In the genomic region with DNA sequence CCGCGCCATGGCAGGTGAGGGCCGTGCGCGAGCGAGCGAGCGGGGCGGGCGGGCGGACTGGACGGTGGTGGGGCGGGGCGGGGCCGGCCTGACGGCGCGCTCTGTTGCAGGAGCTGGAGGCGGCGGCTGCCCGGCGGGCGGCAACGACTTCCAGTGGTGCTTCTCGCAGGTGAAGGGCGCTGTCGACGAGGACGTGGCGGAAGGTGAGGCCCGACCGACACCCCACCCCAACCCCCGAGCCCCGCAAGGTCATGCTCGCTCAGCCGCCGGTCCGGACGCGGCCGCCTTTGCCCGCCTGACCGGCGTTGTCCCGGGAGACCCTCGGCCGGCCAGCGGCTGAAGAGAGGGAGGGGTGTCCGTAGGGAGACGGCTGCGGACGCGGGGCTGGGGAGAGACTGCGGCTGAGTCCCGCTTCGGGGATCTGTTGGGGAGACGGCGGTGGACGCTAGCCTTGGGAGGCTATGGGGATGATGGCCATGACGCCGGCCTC, we compare ENCODE assay signal across 7 mouse cellular contexts. TPM values are rescaled to one million over a fixed set of nuclear protein-coding genes. Genes with fewer than 3 reads are reported as not detected.
DNase-seq lines count a peak whose midpoint lies in the region; ATAC-seq and TF ChIP-seq lines count a peak whose summit lies in the region.

No protein-coding gene starts in this region.

- peak overlapping the region; percentile 85 for H3K27ac ChIP-seq in left cerebral cortex, adult 2 months
- H3K27ac ChIP-seq in limb, embryonic 11.5 days (replicated peaks; ENCODE audit: low read depth, low read length), result peak overlapping the region; percentile 84
- peak overlapping the region; percentile 95 for H3K27ac ChIP-seq in midbrain, embryonic 15.5 days

- intact Hi-C loops in left cerebral cortex, adult 2 months (cut with DNase I), result loop anchor here (10.0 kb wide), 1 partner anchor 538 kb away; the partner anchor contains the start of gene Inpp5a
- intact Hi-C loops in left cerebral cortex, postnatal 36 days (cut with DNase I), result no loop called here

- H3K36me3 ChIP-seq in erythroblast, embryonic 14.5 days (ENCODE audit: control insufficient read depth), result peaks cover 33% of the 10 kb centered on the region
- H3K36me3 ChIP-seq in limb, embryonic 11.5 days (ENCODE audit: control insufficient read depth, insufficient read depth, low read length), result peaks cover 2% of the 10 kb centered on the region; the same call in 1 of the 2 replicates
- H3K36me3 ChIP-seq in midbrain, embryonic 15.5 days (replicated peaks), result 0 out of 2 replicates have a peak, but pooled peaks cover 2% of the 10 kb centered on the region

- H3K9me3 ChIP-seq in erythroblast, embryonic 14.5 days (ENCODE audit: control insufficient read depth, low read length), result no peaks in the 10 kb centered on the region
- H3K9me3 ChIP-seq in limb, embryonic 11.5 days (ENCODE audit: control insufficient read depth, low read length), result no peaks in the 10 kb centered on the region
- H3K9me3 ChIP-seq in midbrain, embryonic 15.5 days, result no peaks in the 10 kb centered on the region

- H3K9ac ChIP-seq in limb, embryonic 11.5 days (ENCODE audit: low read length), result peak overlapping the region; percentile 95
- peak overlapping the region; percentile 97 for H3K9ac ChIP-seq in midbrain, embryonic 15.5 days

- H3K4me3 ChIP-seq in left cerebral cortex, adult 2 months, result peak overlapping the region; percentile 91
- peak overlapping the region; percentile 89 for H3K4me3 ChIP-seq in erythroblast, embryonic 14.5 days (replicated peaks)
- peak overlapping the region; percentile 100 for H3K4me3 ChIP-seq in limb, embryonic 11.5 days (ENCODE audit: low read depth, low read length)
- H3K4me3 ChIP-seq in midbrain, embryonic 15.5 days, result peak overlapping the region; percentile 95

- peak; percentile 81 for ATAC-seq in limb, embryonic 11.5 days (ENCODE audit: insufficient number of reproducible peaks, low FRiP score, low TSS enrichment, low read depth)
- peak; percentile 86 for ATAC-seq in midbrain, embryonic 15.5 days (replicated peaks)

- peak overlapping the region; percentile 64 for H3K4me2 ChIP-seq in limb, embryonic 11.5 days (ENCODE audit: low read depth, severe bottlenecking)
- peak overlapping the region; percentile 94 for H3K4me2 ChIP-seq in midbrain, embryonic 15.5 days

- H3K27me3 ChIP-seq in erythroblast, embryonic 14.5 days (ENCODE audit: control insufficient read depth), result no peaks in the 10 kb centered on the region
- no peaks in the 10 kb centered on the region for H3K27me3 ChIP-seq in limb, embryonic 11.5 days (ENCODE audit: control insufficient read depth, insufficient read depth, low read length)
- H3K27me3 ChIP-seq in midbrain, embryonic 15.5 days (replicated peaks), result no peaks in the 10 kb centered on the region

- DNase-seq in left cerebral cortex, adult 2 months (ENCODE audit: extremely low spot score in 1 of 2, low spot score in 2 of 2), result no peak
- DNase-seq in left cerebral cortex, postnatal 36 days (ENCODE audit: low spot score in 2 of 2), result no peak
- peak; percentile 65 for DNase-seq in MN1 (ENCODE audit: low spot score)
- DNase-seq in limb, embryonic 11.5 days (ENCODE audit: low spot score), result peak; percentile 50
- no peak for DNase-seq in frontal cortex, postnatal 36 days (ENCODE audit: low spot score in 2 of 2)

- H3K4me1 ChIP-seq in erythroblast, embryonic 14.5 days (ENCODE audit: control insufficient read depth), result peaks cover 43% of the 10 kb centered on the region
- peaks cover 8% of the 10 kb centered on the region; the same call in 1 of the 2 replicates for H3K4me1 ChIP-seq in limb, embryonic 11.5 days (ENCODE audit: control insufficient read depth, insufficient read depth, low read length)
- peaks cover 64% of the 10 kb centered on the region for H3K4me1 ChIP-seq in midbrain, embryonic 15.5 days

- WGBS in limb, embryonic 11.5 days, result under 1% methylated on average over 43 of the region's 61 CpGs
- WGBS in midbrain, embryonic 15.5 days, result 0% methylated on average over 61 of the region's 61 CpGs

- TF ChIP-seq CTCF in left cerebral cortex, adult 2 months (IDR thresholded peaks at IDR 0.05), result no peak

RNA-seq across cellular contexts. Expression of gene Mapk1ip1, which starts 0.5 kb away (rescaled TPM):
- total RNA-seq in left cerebral cortex, adult 2 months (2021), result 10 to 100 TPM; 39.6 to 44.7 TPM
- total RNA-seq in left cerebral cortex, postnatal 36 days (2021), result 10 to 100 TPM; 33.7 to 59.3 TPM
- 0.38 and 0.76 TPM in 2 replicates for polyA plus RNA-seq in erythroblast, embryonic 14.5 days (2012)
- 12.2 and 12.9 TPM in 2 replicates for polyA plus RNA-seq in limb, embryonic 11.5 days (2014; fragmentation: Nextera tagmentation; extraction: Ambion mirVana)
- 33.2 and 35.9 TPM in 2 replicates for polyA plus RNA-seq in midbrain, embryonic 15.5 days (2015; fragmentation: Nextera tagmentation; extraction: Ambion mirVana)

RNA-seq across cellular contexts. Expression of gene Ppp2r2d, which starts 0.7 kb away (rescaled TPM):
- total RNA-seq in left cerebral cortex, adult 2 months (2021), result 10 to 100 TPM; 63.3 to 69.5 TPM
- total RNA-seq in left cerebral cortex, postnatal 36 days (2021), result 10 to 100 TPM; 68.9 to 79.0 TPM
- 1.9 and 2.0 TPM in 2 replicates for polyA plus RNA-seq in erythroblast, embryonic 14.5 days (2012)
- 70.1 and 71.3 TPM in 2 replicates for polyA plus RNA-seq in limb, embryonic 11.5 days (2014; fragmentation: Nextera tagmentation; extraction: Ambion mirVana)
- 87.4 and 87.5 TPM in 2 replicates for polyA plus RNA-seq in midbrain, embryonic 15.5 days (2015; fragmentation: Nextera tagmentation; extraction: Ambion mirVana)

Comparison
In these comparisons a context has a peak if more than half of its experiments do, and no peak if none do; other contexts are left out.
1. DNase-seq: peak in MN1 (single experiment) and limb, embryonic 11.5 days (single experiment); none in left cerebral cortex, adult 2 months (0 of 2), left cerebral cortex, postnatal 36 days (0 of 2) and frontal cortex, postnatal 36 days (0 of 2).
2. RNA of gene Ppp2r2d, which starts 0.7 kb away (polyA plus RNA-seq): 87.4 to 87.5 TPM in midbrain, embryonic 15.5 days and 70.1 to 71.3 TPM in limb, embryonic 11.5 days; 1.9 to 2.0 TPM in erythroblast, embryonic 14.5 days; every median in the first group is over 10 times any median in the second.
3. Peak in every context shown above with its lines, with median percentiles within 50 percentile points of each other: H3K27ac ChIP-seq and H3K4me3 ChIP-seq.